In the genomic region with DNA sequence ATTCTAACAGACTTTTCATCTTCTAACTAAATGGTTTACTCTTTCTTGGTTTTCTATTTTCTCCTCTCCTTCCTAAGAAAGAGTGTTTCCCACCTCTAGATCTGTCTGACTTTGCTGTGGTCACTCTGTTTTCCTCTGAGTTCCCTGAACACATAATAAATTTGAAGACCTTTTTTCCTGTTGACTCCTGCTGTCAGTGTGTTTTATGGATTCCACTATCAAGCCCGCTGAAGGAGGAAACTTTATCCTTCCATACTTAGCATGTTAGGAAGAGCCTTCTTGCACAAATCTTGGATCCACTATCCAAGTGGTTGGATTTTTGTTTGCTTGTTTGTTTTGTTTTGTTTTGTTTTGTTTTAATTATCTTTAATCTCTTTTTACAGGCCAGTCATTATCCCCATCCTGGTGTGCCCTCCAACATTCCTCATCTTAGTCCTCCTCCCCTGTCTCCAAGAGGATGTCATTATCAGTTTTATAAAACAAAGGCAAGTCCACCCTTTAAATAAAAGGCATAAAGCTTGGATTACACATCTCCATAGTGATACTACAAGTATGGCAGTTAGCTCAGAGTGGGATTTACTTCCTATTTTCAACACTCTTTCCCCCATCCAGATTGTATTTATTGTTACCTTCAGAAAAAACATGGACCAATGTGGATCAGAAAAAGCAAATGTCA, we compare ENCODE assay signal across 26 mouse cellular contexts.
"Had no signal": no experiment of that assay in that cellular context is flagged by ENCODE, and none has a peak within 500 bp of the region (broad histone marks: within the 10 kb centered on the region; RNA-seq: fewer than 3 reads in every experiment).

No protein-coding gene starts in this region.

- DNase-seq: gastrocnemius, adult 2 months; gastrocnemius, postnatal 10 days; gastrocnemius, postnatal 25 days; heart, adult 18-20 months; heart, postnatal 10 days; heart, postnatal 4 days; kidney, adult 8-10 months; kidney, postnatal 10 days; kidney, postnatal 4 days; liver; liver, embryonic 13.5 days had no signal

- H3K9me3 ChIP-seq: heart, embryonic 10.5 days; heart, embryonic 12.5 days; hindbrain, embryonic 10.5 days; hindbrain, embryonic 12.5 days; intestine, embryonic 15.5 days; limb, embryonic 10.5 days; limb, embryonic 12.5 days; liver, embryonic 13.5 days; liver, embryonic 15.5 days had no signal

- H3K4me1 ChIP-seq: heart, embryonic 10.5 days; heart, embryonic 12.5 days; hindbrain, embryonic 10.5 days; hindbrain, embryonic 12.5 days; intestine, embryonic 15.5 days; limb, embryonic 10.5 days; limb, embryonic 12.5 days; liver, embryonic 13.5 days; liver, embryonic 15.5 days had no signal

- H3K9ac ChIP-seq: heart, embryonic 12.5 days; hindbrain, embryonic 12.5 days; hindbrain, embryonic 14.5 days; intestine, embryonic 15.5 days; limb, embryonic 12.5 days; liver, embryonic 13.5 days; liver, embryonic 15.5 days had no signal

- H3K27ac ChIP-seq: gastrocnemius, adult 2 months; heart, embryonic 10.5 days; hindbrain, embryonic 10.5 days; hindbrain, embryonic 12.5 days; hindbrain, embryonic 14.5 days; intestine, embryonic 15.5 days; layer of hippocampus, adult 2 months; left cerebral cortex, adult 2 months; limb, embryonic 10.5 days; limb, embryonic 12.5 days; liver, embryonic 13.5 days; liver, embryonic 15.5 days had no signal

- H3K27me3 ChIP-seq: heart, embryonic 12.5 days; hindbrain, embryonic 12.5 days; intestine, embryonic 15.5 days; limb, embryonic 12.5 days; liver, embryonic 13.5 days; liver, embryonic 15.5 days had no signal

- H3K36me3 ChIP-seq: heart, embryonic 10.5 days; heart, embryonic 12.5 days; hindbrain, embryonic 10.5 days; hindbrain, embryonic 12.5 days; intestine, embryonic 15.5 days; limb, embryonic 10.5 days; limb, embryonic 12.5 days; liver, embryonic 13.5 days; liver, embryonic 15.5 days had no signal

- H3K4me3 ChIP-seq: gastrocnemius, adult 2 months; heart, embryonic 10.5 days; heart, embryonic 12.5 days; hindbrain, embryonic 10.5 days; hindbrain, embryonic 12.5 days; intestine, embryonic 15.5 days; layer of hippocampus, adult 2 months; left cerebral cortex, adult 2 months; limb, embryonic 10.5 days; limb, embryonic 12.5 days; liver, embryonic 13.5 days; liver, embryonic 15.5 days had no signal

- ATAC-seq: hindbrain, embryonic 16.5 days; inflammation-experienced regulatory T-cells, adult 6 months; intestine, embryonic 15.5 days; intestine, postnatal 0 days had no signal

- H3K4me2 ChIP-seq: heart, embryonic 12.5 days; hindbrain, embryonic 12.5 days; hindbrain, embryonic 14.5 days; intestine, embryonic 15.5 days; limb, embryonic 12.5 days; liver, embryonic 11.5 days; liver, embryonic 13.5 days; liver, embryonic 15.5 days had no signal
